Mouse (Mus musculus) lung, embryonic 14.5 days (tissue): Measurements from ENCODE around the gene Blvra. TPM values are rescaled to one million over a fixed set of nuclear protein-coding genes. Genes with fewer than 3 reads are reported as not detected.

ENCODE experiments used
- ATAC-seq: fragments of 200-750 bp; cut with Nextera tagmentation; 2 replicates; pipeline ENCODE4 v1.8.0; 2017; ENCODE audit warnings: mild to moderate bottlenecking, moderate TSS enrichment, moderate library complexity; ENCODE audit not compliant: insufficient read depth
- DNase-seq: peaks from one replicate; pipeline ENCODE4 v3.0.0-alpha.2; 2015
- H3K27ac ChIP-seq: fragments of 300-500 bp; sonication (generic); 2 replicates; pipeline ENCODE4 v1.5.1; 2014; ENCODE audit warnings: low read depth, mild to moderate bottlenecking, moderate library complexity
- H3K27me3 ChIP-seq: fragments of 300-500 bp; sonication (generic); 2 replicates; pipeline ENCODE4 v1.6.1; 2014; ENCODE audit warnings: low read length, control low read depth; ENCODE audit not compliant: insufficient read depth
- H3K36me3 ChIP-seq: fragments of 300-500 bp; sonication (generic); 2 replicates; pipeline ENCODE4 v1.6.1; 2014; ENCODE audit warnings: control low read depth; ENCODE audit not compliant: insufficient read depth
- H3K4me1 ChIP-seq: fragments of 300-500 bp; sonication (generic); 2 replicates; pipeline ENCODE4 v1.6.1; 2014; ENCODE audit warnings: antibody characterized with exemption, control low read depth; ENCODE audit not compliant: insufficient read depth
- H3K4me2 ChIP-seq: fragments of 300-500 bp; sonication (generic); 2 replicates; pipeline ENCODE4 v1.6.1; 2014; ENCODE audit warnings: mild to moderate bottlenecking
- H3K4me3 ChIP-seq: fragments of 300-500 bp; sonication (generic); 2 replicates; pipeline ENCODE4 v1.5.1; 2014; ENCODE audit warnings: low read depth, low read length
- H3K9ac ChIP-seq: fragments of 300-500 bp; sonication (generic); 2 replicates; pipeline ENCODE4 v1.6.1; 2014
- H3K9me3 ChIP-seq: fragments of 300-500 bp; sonication (generic); 2 replicates; pipeline ENCODE4 v1.6.1; 2016; ENCODE audit warnings: low read depth, low read length, control low read depth
- CTCF ChIP-seq: IDR thresholded peaks from 2 replicates; pipeline ENCODE4 v1.5.1; 2016; ENCODE audit warnings: antibody characterized with exemption, low read depth
- WGBS: fragments of 180-500 bp; shearing (Covaris S2); extraction: QIAGEN DNeasy Blood & Tissue Kit; methylation state at CpG from one replicate; pipeline ENCODE4 v1.1.7; 2014; 5-methylcytosine and 5-hydroxymethylcytosine counted together
- polyA plus RNA-seq: library from polyadenylated mRNA; unstranded; fragments of >200 nt; fragmentation: Nextera tagmentation; extraction: Ambion mirVana; gene quantifications from 2 replicates; pipeline ENCODE4 v1.2.1, GENCODE M21; 2014

Blvra gene
- polyA plus RNA-seq, 1 experiment from 2014 or later = 51.3 TPM

DNA sequence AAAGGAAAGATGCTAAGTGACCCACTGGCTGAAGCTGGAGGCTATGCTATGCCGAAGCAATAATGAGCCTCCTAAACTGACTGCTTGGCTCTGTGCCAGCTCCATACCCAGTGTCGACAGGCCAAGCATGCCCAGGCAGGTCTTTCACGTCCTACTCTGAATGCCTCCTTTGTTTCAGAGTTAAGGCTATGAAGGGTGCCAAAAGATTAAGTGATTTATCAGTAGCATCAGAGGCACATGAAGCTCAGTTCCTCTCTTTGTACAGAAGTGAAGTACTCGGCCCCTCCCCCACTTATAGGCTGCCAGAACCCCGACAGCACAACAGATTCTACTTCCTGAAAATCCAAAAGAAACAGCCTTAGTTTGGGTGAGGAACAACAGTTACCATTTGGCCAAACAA lies 66.5 kb downstream of the Blvra start:
- TF ChIP-seq CTCF = no peak
- peak overlapping the region; percentile 21; the same call in 1 of the 2 replicates for H3K4me2 ChIP-seq
- peaks cover 21% of the 10 kb centered on the region for H3K36me3 ChIP-seq
- H3K4me3 ChIP-seq = no peak overlapping the region
- peak; percentile 86 for DNase-seq
- WGBS = 5% methylated on average over 5 of the region's 5 CpGs
- ATAC-seq = peak; percentile 35
- no peak overlapping the region for H3K9ac ChIP-seq
- no peaks in the 10 kb centered on the region for H3K9me3 ChIP-seq
- H3K27me3 ChIP-seq = no peaks in the 10 kb centered on the region
- peaks cover 8% of the 10 kb centered on the region for H3K4me1 ChIP-seq
- H3K27ac ChIP-seq = peak overlapping the region; percentile 73; the same call in 1 of the 2 replicates

DNA sequence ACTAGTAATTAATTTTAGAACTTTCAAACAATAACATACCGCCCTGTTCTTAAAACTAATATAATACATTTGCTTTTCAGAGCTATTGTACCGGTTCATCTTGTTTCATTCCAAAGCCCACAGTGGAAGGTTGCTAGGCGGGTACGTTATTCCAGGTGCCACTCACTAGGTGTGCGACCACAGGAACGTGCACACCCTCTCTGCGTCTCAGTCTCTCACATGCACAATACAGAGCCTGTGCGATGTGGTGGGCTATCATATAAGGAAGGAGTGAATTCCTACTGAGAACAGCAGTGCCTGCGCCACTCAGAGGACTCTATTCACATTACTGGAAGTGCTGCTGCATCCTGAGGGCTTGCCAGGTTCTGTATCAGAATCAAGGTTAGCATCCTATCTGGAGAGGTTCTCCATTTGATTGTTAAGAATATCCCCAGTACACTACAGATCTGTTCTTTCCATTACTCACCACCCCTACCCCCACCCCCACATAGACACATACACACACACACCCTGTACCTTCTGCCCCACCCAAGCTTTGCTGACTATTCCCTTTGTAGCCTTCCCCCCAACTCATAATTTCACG lies 67.5 kb downstream of the Blvra start:
- ATAC-seq (no peak), DNase-seq (peak; percentile 24)
- no peak overlapping the region for H3K9ac ChIP-seq
- H3K27me3 ChIP-seq = no peaks in the 10 kb centered on the region
- peaks cover 21% of the 10 kb centered on the region for H3K36me3 ChIP-seq
- no peak overlapping the region for H3K4me3 ChIP-seq
- peaks cover 6% of the 10 kb centered on the region; the same call in 1 of the 2 replicates for H3K4me1 ChIP-seq
- TF ChIP-seq CTCF = no peak
- no peak overlapping the region for H3K4me2 ChIP-seq
- WGBS = 57% methylated on average over 10 of the region's 10 CpGs
- peak overlapping the region; percentile 73; the same call in 1 of the 2 replicates for H3K27ac ChIP-seq
- no peaks in the 10 kb centered on the region for H3K9me3 ChIP-seq

DNA sequence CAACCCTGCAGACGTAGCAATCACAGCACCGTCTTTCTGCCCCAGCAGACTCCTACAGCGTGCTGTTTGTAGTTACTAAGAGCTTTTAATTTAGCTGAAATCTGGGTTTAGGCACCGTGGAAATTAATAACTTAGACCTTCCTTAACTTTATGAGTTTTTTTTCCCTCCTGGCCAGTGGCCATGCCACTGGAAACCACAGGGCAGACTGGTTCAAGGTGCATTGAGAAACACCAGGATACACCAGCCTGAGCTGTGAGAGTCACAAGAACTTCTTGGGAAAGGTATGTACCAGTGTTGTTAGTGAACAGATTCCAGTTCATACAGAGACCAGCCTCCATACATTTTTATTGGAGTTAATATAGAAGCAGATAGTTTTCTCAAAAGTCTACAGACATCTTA lies 68.0 kb downstream of the Blvra start:
- ATAC-seq = no peak
- no peak for TF ChIP-seq CTCF
- peaks cover 7% of the 10 kb centered on the region; the same call in 1 of the 2 replicates for H3K4me1 ChIP-seq
- peaks cover 21% of the 10 kb centered on the region for H3K36me3 ChIP-seq
- H3K4me2 ChIP-seq = no peak overlapping the region
- no peaks in the 10 kb centered on the region for H3K27me3 ChIP-seq
- 82% methylated on average over 4 of the region's 4 CpGs for WGBS
- H3K9ac ChIP-seq = no peak overlapping the region
- H3K4me3 ChIP-seq = no peak overlapping the region
- DNase-seq = no peak
- peak overlapping the region; percentile 73; the same call in 1 of the 2 replicates for H3K27ac ChIP-seq
- no peaks in the 10 kb centered on the region for H3K9me3 ChIP-seq

DNA sequence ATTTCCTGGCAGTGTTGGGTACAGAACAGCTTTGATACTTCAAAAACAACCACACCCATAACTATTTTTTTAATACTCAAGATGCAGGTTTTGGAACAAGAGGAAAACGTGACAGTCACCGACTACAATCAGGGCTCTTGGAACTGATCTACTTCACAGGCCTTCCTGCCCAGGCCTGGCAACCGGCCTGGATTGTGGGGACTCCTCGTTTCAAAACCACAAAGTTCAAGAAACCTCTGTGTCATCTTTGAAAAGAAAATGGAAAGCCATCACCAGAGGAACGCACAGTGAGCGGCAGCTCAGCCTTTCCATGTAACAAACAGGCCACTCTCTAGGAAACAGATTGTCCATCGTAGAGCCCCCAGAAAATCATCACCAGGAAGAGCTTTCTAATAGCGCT lies 68.6 kb downstream of the Blvra start:
- DNase-seq (no peak), ATAC-seq (no peak)
- Histone ChIP-seq H3K27ac (no peak overlapping the region), H3K4me1 (peaks cover 10% of the 10 kb centered on the region; the same call in 1 of the 2 replicates), H3K9ac (no peak overlapping the region), H3K4me2 (no peak overlapping the region), H3K27me3 (no peaks in the 10 kb centered on the region), H3K36me3 (peaks cover 21% of the 10 kb centered on the region), H3K9me3 (no peaks in the 10 kb centered on the region), H3K4me3 (no peak overlapping the region)
- 90% methylated on average over 8 of the region's 8 CpGs for WGBS
- no peak for TF ChIP-seq CTCF

DNA sequence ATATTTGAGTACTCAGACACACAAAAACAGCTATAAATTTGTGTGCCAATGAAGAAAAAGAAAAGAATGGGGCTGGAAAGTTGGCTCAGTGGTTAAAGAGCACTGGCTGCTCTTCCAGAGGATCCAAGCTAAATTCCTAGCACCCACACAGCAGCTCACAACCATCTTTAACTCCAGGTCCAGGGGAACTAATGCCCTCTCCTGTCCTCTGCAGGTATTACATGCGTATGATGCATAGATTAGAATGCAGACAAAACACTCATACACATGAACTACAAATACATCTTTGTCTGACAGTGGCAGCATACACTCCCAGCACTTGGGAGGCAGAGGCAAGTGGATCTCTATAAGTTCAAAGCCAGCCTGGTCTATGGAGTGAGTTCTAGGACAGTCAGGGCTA lies 69.1 kb downstream of the Blvra start:
- TF ChIP-seq CTCF = peak; percentile 25; the same call in 1 of the 2 replicates
- no peak for ATAC-seq
- Histone ChIP-seq H3K9ac (no peak overlapping the region), H3K27ac (no peak overlapping the region), H3K27me3 (no peaks in the 10 kb centered on the region), H3K4me2 (no peak overlapping the region), H3K36me3 (peaks cover 21% of the 10 kb centered on the region), H3K9me3 (no peaks in the 10 kb centered on the region), H3K4me3 (no peak overlapping the region), H3K4me1 (peaks cover 10% of the 10 kb centered on the region; the same call in 1 of the 2 replicates)
- 97% methylated on average over 1 of the region's 1 CpGs for WGBS
- DNase-seq = no peak

DNA sequence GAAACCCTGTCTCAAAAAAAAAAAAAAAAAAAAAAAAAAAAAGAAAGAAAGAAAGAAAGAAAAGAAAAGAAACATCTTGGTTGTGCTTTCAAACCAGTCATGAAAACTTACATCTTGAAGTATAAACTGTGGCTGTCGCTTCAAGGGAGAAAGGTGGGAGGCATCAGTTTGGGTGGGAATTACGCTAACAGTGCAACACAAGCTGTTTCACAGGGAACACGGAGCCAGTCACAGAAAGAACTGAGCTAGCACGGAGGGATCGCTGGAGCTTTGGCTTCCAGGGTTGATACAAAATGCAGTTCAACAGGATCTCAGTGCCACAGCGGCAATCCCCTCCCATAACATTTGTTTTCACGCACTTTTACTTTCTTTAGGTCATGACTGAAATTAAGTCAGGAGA lies 69.5 kb downstream of the Blvra start:
- Histone ChIP-seq H3K9me3 (no peaks in the 10 kb centered on the region), H3K4me1 (peaks cover 10% of the 10 kb centered on the region; the same call in 1 of the 2 replicates), H3K36me3 (peaks cover 21% of the 10 kb centered on the region), H3K27ac (no peak overlapping the region), H3K27me3 (no peaks in the 10 kb centered on the region), H3K4me2 (no peak overlapping the region), H3K4me3 (no peak overlapping the region), H3K9ac (no peak overlapping the region)
- ATAC-seq = no peak
- WGBS = 92% methylated on average over 7 of the region's 7 CpGs
- no peak for TF ChIP-seq CTCF
- no peak for DNase-seq

DNA sequence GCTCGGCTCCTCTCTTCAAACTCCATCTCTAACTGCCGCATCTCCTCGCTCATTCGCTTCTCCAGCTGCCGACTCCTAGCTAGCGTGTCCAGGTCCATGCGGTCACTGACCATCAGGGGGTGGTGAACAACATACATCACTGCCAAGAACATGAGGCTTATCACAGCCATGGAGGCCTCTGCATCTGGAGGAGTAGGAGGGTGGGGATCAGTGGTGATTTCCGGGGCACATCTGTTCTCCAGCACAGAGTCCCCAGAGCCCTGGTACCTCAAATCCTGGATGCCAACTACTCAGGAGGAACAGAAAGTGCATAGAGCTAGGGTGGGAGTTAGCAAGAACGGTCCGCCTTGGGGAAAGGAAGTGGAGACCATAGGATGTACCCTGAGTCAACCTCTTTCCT lies 71.6 kb downstream of the Blvra start:
- Histone ChIP-seq H3K27ac (no peak overlapping the region), H3K27me3 (no peaks in the 10 kb centered on the region), H3K4me3 (peak overlapping the region; percentile 62), H3K9ac (peak overlapping the region; percentile 58; the same call in 1 of the 2 replicates), H3K4me1 (peaks cover 10% of the 10 kb centered on the region; the same call in 1 of the 2 replicates), H3K36me3 (peaks cover 21% of the 10 kb centered on the region), H3K4me2 (peak overlapping the region; percentile 70), H3K9me3 (no peaks in the 10 kb centered on the region)
- TF ChIP-seq CTCF = no peak
- ATAC-seq = no peak
- DNase-seq = no peak
- WGBS = 75% methylated on average over 10 of the region's 10 CpGs
